Mouse (Mus musculus) E14TG2a.4 (cell line): ENCODE results near the gene Fbxl17.

ENCODE experiments used
- CTCF ChIP-seq: conservative IDR thresholded peaks from 2 replicates; pipeline ENCODE4 v1.5.1; 2014; ENCODE audit warnings: low read length
- NANOG ChIP-seq: IDR thresholded peaks from 2 replicates; pipeline ENCODE4 v1.6.1; 2014; ENCODE audit warnings: borderline replicate concordance, low read length, mixed read lengths
- POU5F1 ChIP-seq: IDR thresholded peaks from 2 replicates; pipeline ENCODE4 v1.6.1; 2014; ENCODE audit warnings: low read length, borderline replicate concordance

- TF ChIP-seq CTCF (no peak), NANOG (no peak), POU5F1 (no peak)
Observed at GRCm38 (mm10) chr17:63352634-63353195, 147.1 kb downstream of the Fbxl17 start.
